Mouse (Mus musculus): ENCODE data around the gene Svop. TPM values are rescaled to one million over a fixed set of nuclear protein-coding genes. Genes with fewer than 3 reads are reported as not detected.

Svop gene
- polyA plus RNA-seq, 1 experiment, result 81.5 TPM

DNA sequence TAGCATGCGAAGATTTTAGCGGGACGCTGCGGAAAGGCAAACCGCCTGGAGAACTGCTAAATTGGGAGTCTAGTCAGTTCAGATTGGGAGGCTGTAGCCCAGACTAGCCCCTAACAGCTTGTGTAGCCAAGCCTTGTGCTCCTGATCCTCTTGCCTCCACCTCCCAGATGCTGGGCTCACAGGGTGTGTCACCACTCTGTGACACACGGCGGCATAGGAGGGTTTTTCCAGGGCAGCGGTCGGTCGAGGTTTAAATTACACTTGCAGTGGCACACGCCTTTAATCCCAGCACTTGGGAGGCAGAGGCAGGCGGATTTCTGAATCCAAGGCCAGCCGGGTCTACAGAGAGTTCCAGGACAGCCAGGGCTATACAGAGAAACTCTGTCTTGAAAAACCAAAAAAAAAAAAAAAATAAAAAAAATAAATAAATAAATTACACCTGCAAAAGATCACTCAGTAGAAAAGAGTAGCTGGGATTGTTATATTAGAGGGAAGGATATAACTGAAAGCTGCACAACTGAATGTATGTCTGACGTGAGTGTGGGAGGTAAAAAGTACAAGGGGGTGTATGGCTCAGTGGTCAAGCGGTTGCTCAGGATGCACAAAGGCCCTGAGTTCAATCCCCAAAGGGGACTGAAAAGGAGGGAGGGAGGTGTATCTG is 38.3 kb upstream of the Svop start:
- no peak for DNase-seq (ENCODE audit: low read depth)
- no peak for TF ChIP-seq CTCF (IDR thresholded peaks at IDR 0.05; ENCODE audit: borderline replicate concordance, extremely low read depth, insufficient read depth, insufficient read length)
- no peak for TF ChIP-seq POLR2A (IDR thresholded peaks at IDR 0.05; ENCODE audit: borderline replicate concordance, extremely low read depth, insufficient read depth, insufficient read length, poor library complexity, severe bottlenecking)

GRCm38 (mm10) chr5:114127374-114128349 is 36.3 kb upstream of the Svop start, which contains the start of gene Alkbh2:
TSS of gene Alkbh2 (minus strand) at chr5:114128218.
- DNase-seq (ENCODE audit: low read depth), result peak; percentile 84
- TF ChIP-seq CTCF (IDR thresholded peaks at IDR 0.05; ENCODE audit: borderline replicate concordance, extremely low read depth, insufficient read depth, insufficient read length), result peak; percentile 98
- TF ChIP-seq POLR2A (IDR thresholded peaks at IDR 0.05; ENCODE audit: borderline replicate concordance, extremely low read depth, insufficient read depth, insufficient read length, poor library complexity, severe bottlenecking), result no peak

GRCm38 (mm10) chr5:114126499-114127244 is 35.3 kb upstream of the Svop start:
- no peak for TF ChIP-seq POLR2A (IDR thresholded peaks at IDR 0.05; ENCODE audit: borderline replicate concordance, extremely low read depth, insufficient read depth, insufficient read length, poor library complexity, severe bottlenecking)
- TF ChIP-seq CTCF (IDR thresholded peaks at IDR 0.05; ENCODE audit: borderline replicate concordance, extremely low read depth, insufficient read depth, insufficient read length), result no peak
- DNase-seq (ENCODE audit: low read depth), result no peak

- DNase-seq (ENCODE audit: low read depth), result no peak
- TF ChIP-seq POLR2A (IDR thresholded peaks at IDR 0.05; ENCODE audit: borderline replicate concordance, extremely low read depth, insufficient read depth, insufficient read length, poor library complexity, severe bottlenecking) (no peak), CTCF (IDR thresholded peaks at IDR 0.05; ENCODE audit: borderline replicate concordance, extremely low read depth, insufficient read depth, insufficient read length) (no peak)
These were observed 34.6 kb upstream of the Svop start for GRCm38 (mm10) chr5:114126008-114126407.

DNA sequence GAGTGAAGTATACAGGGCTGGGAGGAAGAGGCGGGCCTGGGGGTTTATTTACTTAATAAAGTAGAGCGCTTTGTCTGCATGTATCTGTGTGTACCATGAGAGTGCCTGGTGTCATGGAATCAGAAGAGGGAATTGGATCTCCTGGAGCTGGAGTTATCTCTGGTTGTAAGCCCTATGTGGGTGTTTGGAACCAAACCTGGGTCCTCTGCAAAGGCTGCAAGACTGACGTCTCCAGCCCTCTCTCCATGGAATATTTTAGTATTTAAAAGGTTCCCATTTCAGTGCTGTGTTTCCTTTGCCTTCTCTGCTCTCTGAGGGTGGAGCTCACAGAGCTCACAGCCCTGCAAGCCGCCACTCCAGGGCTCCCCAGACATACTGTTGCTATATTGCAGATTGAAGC is 28.4 kb upstream of the Svop start:
- no peak for DNase-seq (ENCODE audit: low read depth)
- TF ChIP-seq CTCF (IDR thresholded peaks at IDR 0.05; ENCODE audit: borderline replicate concordance, extremely low read depth, insufficient read depth, insufficient read length), result no peak
- TF ChIP-seq POLR2A (IDR thresholded peaks at IDR 0.05; ENCODE audit: borderline replicate concordance, extremely low read depth, insufficient read depth, insufficient read length, poor library complexity, severe bottlenecking), result no peak

GRCm38 (mm10) chr5:114116586-114116985 is 25.2 kb upstream of the Svop start:
- TF ChIP-seq POLR2A (IDR thresholded peaks at IDR 0.05; ENCODE audit: borderline replicate concordance, extremely low read depth, insufficient read depth, insufficient read length, poor library complexity, severe bottlenecking) (no peak), CTCF (IDR thresholded peaks at IDR 0.05; ENCODE audit: borderline replicate concordance, extremely low read depth, insufficient read depth, insufficient read length) (no peak)
- DNase-seq (ENCODE audit: low read depth), result no peak

GRCm38 (mm10) chr5:114115030-114115429 is 23.7 kb upstream of the Svop start:
- no peak for DNase-seq (ENCODE audit: low read depth)
- TF ChIP-seq CTCF (IDR thresholded peaks at IDR 0.05; ENCODE audit: borderline replicate concordance, extremely low read depth, insufficient read depth, insufficient read length) (no peak), POLR2A (IDR thresholded peaks at IDR 0.05; ENCODE audit: borderline replicate concordance, extremely low read depth, insufficient read depth, insufficient read length, poor library complexity, severe bottlenecking) (no peak)

DNA sequence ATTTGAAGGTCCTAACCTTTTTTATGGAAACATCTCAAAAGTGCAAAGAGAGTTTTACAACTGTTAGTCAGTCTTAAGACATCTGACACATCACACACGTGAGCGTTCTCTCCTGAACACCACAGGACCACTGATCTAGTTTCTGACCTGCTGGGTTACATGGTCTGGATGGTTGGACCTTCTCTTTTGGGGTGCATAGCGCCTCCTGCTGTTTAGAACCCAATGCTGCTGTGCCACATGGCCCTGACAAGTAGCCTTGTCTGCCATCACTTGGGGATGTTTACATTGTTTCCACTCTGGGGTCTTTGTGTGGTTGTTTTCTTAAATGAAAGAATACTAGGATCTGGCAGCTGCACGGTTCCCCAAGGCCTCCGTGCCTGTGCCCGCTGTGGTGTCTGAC is 22.0 kb upstream of the Svop start:
- TF ChIP-seq POLR2A (IDR thresholded peaks at IDR 0.05; ENCODE audit: borderline replicate concordance, extremely low read depth, insufficient read depth, insufficient read length, poor library complexity, severe bottlenecking), result no peak
- peak; percentile 26; the same call in 1 of the 2 replicates for TF ChIP-seq CTCF (IDR thresholded peaks at IDR 0.05; ENCODE audit: borderline replicate concordance, extremely low read depth, insufficient read depth, insufficient read length)
- DNase-seq (ENCODE audit: low read depth), result no peak

DNA sequence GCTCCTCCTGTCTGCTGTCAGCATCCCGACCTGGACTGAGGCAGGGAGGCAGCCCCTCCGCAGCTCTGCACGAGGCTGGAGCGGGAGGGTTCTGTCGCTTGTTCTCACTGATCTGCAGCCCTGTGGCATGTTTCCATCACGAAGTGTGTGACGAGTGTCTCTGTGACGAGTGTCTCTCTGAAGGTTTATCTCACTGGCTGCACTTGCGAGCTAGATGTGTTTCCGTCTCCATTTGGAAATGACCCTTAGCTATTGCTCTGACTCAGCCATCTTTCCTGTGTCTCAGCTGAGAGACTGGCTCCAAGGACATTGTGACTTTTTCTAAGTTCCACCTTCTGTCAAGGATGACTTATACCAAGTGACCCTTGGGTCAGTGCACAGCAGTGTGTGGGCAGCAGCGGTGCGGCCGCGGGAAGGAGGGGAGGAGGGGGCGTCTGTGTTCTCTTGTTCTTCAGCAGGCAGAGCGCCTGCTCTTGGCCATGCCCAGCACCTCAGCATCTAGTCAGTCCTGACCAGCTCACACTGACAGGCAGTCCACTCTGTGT is 15.1 kb upstream of the Svop start:
- no peak for TF ChIP-seq POLR2A (IDR thresholded peaks at IDR 0.05; ENCODE audit: borderline replicate concordance, extremely low read depth, insufficient read depth, insufficient read length, poor library complexity, severe bottlenecking)
- TF ChIP-seq CTCF (IDR thresholded peaks at IDR 0.05; ENCODE audit: borderline replicate concordance, extremely low read depth, insufficient read depth, insufficient read length), result no peak

DNA sequence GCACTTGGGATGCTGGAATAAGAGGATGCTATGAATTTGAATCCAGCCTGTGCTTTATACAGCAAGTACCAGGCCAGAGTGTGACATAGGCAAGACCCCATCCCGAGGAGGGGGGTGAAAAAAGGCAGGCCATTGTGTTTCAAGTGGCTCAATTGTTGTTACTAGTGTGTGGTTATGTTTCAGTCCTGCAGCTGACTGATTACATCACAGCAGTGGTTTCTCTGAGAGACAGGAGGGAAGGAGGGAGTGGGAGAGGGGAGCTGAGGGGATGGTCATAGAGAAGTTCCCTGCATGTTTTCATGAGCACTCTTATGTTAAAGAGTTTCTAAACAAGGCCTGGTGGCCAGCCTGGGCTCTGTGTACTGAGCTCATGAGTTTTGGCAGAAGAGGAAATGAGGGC is 11.4 kb upstream of the Svop start:
- TF ChIP-seq CTCF (IDR thresholded peaks at IDR 0.05; ENCODE audit: borderline replicate concordance, extremely low read depth, insufficient read depth, insufficient read length), result no peak
- TF ChIP-seq POLR2A (IDR thresholded peaks at IDR 0.05; ENCODE audit: borderline replicate concordance, extremely low read depth, insufficient read depth, insufficient read length, poor library complexity, severe bottlenecking), result no peak

More for the DNA sequence above, 15.1 kb upstream of the Svop start:
- DNase-seq (ENCODE audit: low read depth), result no peak

More for the DNA sequence above, 11.4 kb upstream of the Svop start:
- DNase-seq (ENCODE audit: low read depth), result no peak
